Mouse (Mus musculus) forelimb bud, embryonic 11.5 days (tissue): ENCODE data around the gene Olfr1322.

Experiments used
- DNase-seq: peaks from one replicate; pipeline ENCODE4 v3.0.0-alpha.2; 2012; ENCODE audit warnings: low read depth, low spot score

Gene Olfr1322

GRCm38 (mm10) chrX:49891383-49891782 is at the start of gene Olfr1322:
Olfr1322 (minus strand) TSS chrX:49891483.
- DNase-seq, result no peak

DNA sequence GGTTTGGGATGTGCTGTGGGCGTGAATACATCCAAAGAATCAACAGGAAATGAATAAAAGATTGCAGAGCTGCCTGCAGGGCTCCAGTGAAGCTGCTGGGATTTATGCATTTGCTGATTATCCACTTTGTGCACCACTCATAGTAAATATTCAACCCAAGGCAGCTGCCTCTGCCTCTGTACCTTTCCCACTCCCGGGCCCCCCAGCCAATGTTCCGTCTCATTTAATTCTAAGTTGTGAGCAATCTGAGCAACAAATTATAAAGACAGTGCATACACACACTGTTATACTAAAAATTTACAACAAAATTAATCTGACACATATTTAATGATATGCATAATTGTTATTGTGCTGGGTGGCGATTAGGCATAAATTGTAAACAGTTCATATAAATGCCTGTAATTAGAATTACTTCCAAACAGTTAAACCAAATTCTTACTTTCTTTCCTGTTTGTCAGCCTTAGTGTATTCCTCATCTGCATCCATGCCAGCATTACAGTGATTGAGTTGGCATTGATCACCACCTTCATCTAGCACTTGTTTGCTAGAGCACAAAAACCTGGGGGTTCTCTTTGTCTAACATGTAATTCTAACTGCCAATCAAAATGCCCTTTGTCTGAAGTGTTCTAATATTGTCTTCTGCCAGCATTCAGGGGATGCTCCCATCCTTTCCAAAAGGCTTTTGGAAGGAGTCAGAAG is 13.5 kb downstream of the Olfr1322 start:
- DNase-seq, result no peak
